Mouse (Mus musculus): ENCODE results near the gene Ptprt.

DNA sequence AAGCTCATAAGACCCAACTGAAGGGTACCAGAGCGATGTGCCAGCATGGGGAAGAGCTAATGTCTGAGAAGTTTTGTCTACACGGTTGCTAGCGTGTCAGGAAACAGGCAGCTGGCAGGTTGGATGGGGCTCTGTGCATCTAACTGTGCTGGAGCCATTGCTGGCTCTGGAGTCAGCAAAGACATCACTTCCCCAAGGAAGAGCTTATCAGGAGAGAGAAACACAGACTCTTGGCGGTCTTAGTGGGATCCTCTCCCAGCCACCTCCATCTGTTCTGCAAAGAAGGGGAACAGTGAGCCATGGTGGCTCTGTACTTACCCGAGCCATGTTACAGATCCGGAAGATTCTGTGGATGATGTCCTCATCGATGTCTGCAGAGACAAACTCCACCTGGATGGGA, 1126.8 kb downstream of the Ptprt start:
- TF ChIP-seq CTCF (IDR thresholded peaks at IDR 0.05; ENCODE audit: extremely low read depth, insufficient read length, insufficient replicate concordance, low read depth, low read length) (no peak), POLR2A (IDR thresholded peaks at IDR 0.05; ENCODE audit: low read depth, low read length) (no peak)
